Mouse (Mus musculus): Measurements from ENCODE around the gene Setd1b.

DNA sequence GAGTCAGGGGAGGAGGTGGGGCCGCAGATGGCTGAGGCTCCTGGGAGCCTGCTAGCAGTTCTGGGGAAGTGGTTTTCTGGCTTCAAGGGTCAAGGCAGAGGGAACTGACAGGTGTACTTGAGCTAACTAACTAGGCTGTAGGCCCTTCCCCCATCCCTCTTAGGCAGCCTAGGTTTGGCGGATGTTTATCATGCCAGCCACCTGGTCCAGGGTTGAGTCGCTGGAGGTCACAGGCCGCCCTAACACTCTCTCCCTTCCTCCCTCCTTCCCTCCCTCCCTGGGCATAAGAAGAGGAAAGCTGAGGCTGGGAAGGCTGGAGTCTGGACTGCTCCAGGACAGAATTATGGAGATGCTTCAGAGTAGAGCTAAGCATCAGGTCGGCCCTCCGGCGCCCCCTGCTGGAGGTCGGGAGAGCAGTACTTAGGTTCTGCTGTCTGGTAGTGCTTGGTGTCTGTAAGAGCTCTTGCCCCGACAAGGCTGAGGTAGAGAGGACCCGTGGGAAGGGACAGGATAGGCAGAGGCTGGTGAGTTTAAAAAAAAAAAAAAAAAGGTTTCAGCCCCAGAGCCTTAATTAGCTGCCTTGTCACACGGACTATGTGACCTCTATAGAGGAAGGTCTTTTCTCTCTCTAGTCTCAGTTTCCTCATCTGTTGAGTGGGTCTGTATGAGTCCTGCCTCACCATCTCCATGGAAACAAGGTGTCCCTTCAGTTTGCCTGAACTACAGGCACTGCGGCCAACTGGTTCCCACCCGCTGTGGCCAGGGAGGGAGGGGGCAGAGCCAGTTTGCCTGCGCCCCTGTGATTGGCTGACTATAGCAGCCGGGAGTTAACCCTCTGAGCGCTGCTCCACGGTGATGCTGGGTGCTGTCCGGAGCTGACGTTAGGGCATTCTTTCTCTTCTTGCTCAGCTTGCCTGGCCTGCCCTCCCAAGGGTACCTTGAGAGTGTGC, 7.7 kb downstream of the Setd1b start:
- TF ChIP-seq CTCF (IDR thresholded peaks at IDR 0.05; ENCODE audit: low read depth) (peak; percentile 97), EP300 (IDR thresholded peaks at IDR 0.05; ENCODE audit: low read depth) (peak; percentile 62)

All from liver, embryonic 14.5 days (tissue).